Mouse (Mus musculus) cerebellum, adult 2 months (tissue): Measurements from ENCODE around the gene Ilk.

ENCODE experiments used
- CTCF ChIP-seq: fragments of 200-500 bp; IDR thresholded peaks from 2 replicates; pipeline ENCODE4 v1.5.1; 2011; ENCODE audit warnings: low read depth, mild to moderate bottlenecking, control low read depth, low read length, moderate library complexity, borderline replicate concordance; ENCODE audit not compliant: insufficient read depth
- POLR2A ChIP-seq: fragments of 200-500 bp; IDR thresholded peaks from 2 replicates; pipeline ENCODE4 v1.6.1; 2011; ENCODE audit warnings: low read length, control low read depth, borderline replicate concordance; ENCODE audit not compliant: insufficient read depth

- TF ChIP-seq POLR2A (no peak), CTCF (no peak)
Measured at GRCm38 (mm10) chr7:105773041-105773440, 36.6 kb downstream of the Ilk start.
